In the genomic region with DNA sequence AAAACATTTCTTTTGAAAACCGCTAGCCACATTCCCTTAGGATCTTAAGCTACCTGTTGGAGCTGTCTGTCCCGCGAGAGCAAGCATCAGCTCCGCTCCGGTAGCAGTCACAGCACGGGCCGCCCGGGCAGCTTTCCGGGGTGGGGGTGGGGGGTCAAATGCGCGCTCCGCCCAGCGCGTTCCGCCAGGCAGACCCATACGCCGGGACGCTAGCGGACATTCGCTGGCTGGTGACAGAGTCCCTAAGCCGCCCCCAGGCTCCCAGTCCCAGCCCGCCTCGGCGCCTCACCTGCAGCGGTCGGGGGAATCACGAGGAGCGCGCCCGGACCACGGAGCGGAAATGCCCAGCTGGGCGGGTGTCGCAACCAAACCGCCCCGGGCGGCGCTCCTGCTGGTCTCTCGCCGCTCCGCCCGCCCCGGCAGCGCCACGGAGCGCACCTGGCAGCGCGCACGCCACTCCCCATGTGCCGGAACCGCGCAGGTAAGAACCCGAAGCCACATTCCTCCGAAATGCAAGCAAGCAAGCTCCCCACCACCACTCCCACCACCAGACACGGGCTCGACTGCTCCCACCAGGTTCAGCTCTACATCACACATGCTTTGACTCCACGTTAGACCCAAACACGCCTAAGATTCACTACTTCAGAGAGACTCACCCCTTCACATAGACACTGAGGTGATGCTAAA, we compare ENCODE assay signal across 8 mouse cellular contexts. TPM values are rescaled to one million over a fixed set of nuclear protein-coding genes. Genes with fewer than 3 reads are reported as not detected.
A peak's percentile ranks its signal among the peaks of the same experiment; 100 is the strongest.
DNase-seq lines count a peak whose midpoint lies in the region; ATAC-seq and TF ChIP-seq lines count a peak whose summit lies in the region.

No protein-coding gene starts in this region.

- peaks cover 2 to 7% of the 10 kb centered on the region in 2 experiments; a peak in 3 of 4 replicates for H3K4me1 ChIP-seq in MEL (ENCODE audit: control insufficient read depth in 1 of 2, insufficient read depth in 2 of 2, low read length in 2 of 2)
- H3K4me1 ChIP-seq in forebrain, embryonic 16.5 days (replicated peaks; ENCODE audit: control insufficient read depth, insufficient read depth, low read length), result 0 out of 2 replicates have a peak, but pooled peaks cover 4% of the 10 kb centered on the region
- H3K4me1 ChIP-seq in lung, embryonic 15.5 days, result peaks cover 5% of the 10 kb centered on the region; the same call in 1 of the 2 replicates
- no peaks in the 10 kb centered on the region; the same call in 1 of the 2 replicates for H3K4me1 ChIP-seq in thymus, adult 2 months (replicated peaks; ENCODE audit: control insufficient read depth, insufficient read depth, low read length)

- peaks cover 18% of the 10 kb centered on the region for H3K79me2 ChIP-seq in MEL (ENCODE audit: control insufficient read depth, insufficient read depth, low read length, poor library complexity)

- intact Hi-C loops in heart, postnatal 25 days (cut with DNase I), result no loop called here

- no peaks in the 10 kb centered on the region for H3K27me3 ChIP-seq in MEL (ENCODE audit: control insufficient read depth in 1 of 2, insufficient read depth in 2 of 2, low read length in 2 of 2)
- H3K27me3 ChIP-seq in forebrain, embryonic 16.5 days (replicated peaks; ENCODE audit: control insufficient read depth, insufficient read depth, low read length), result peaks cover 6% of the 10 kb centered on the region; the same call in 1 of the 2 replicates
- H3K27me3 ChIP-seq in lung, embryonic 15.5 days, result no peaks in the 10 kb centered on the region
- H3K27me3 ChIP-seq in thymus, adult 2 months (ENCODE audit: control insufficient read depth, insufficient read depth, low read length), result no peaks in the 10 kb centered on the region

- no peaks in the 10 kb centered on the region for H3K9me3 ChIP-seq in MEL (replicated peaks; ENCODE audit: insufficient read depth, low read length)
- peaks cover 4% of the 10 kb centered on the region; the same call in 1 of the 2 replicates for H3K9me3 ChIP-seq in forebrain, embryonic 16.5 days (ENCODE audit: control insufficient read depth, low read length)
- H3K9me3 ChIP-seq in lung, embryonic 15.5 days, result no peaks in the 10 kb centered on the region

- ATAC-seq in forebrain, embryonic 16.5 days, result peak; percentile 57
- peak; percentile 84 for ATAC-seq in lung, embryonic 15.5 days (ENCODE audit: borderline replicate concordance, extremely low read depth, low FRiP score, low TSS enrichment)

- H3K27ac ChIP-seq in MEL (ENCODE audit: control insufficient read depth, low read depth, low read length), result peak overlapping the region; percentile 61
- no peak overlapping the region for H3K27ac ChIP-seq in forebrain, embryonic 16.5 days (ENCODE audit: low read length)
- H3K27ac ChIP-seq in lung, embryonic 15.5 days, result peak overlapping the region; percentile 56
- H3K27ac ChIP-seq in thymus, adult 2 months (ENCODE audit: control insufficient read depth, insufficient read depth, low read length), result no peak overlapping the region

- WGBS in forebrain, embryonic 16.5 days, result under 1% methylated on average over 58 of the region's 58 CpGs
- WGBS in lung, embryonic 15.5 days, result under 1% methylated on average over 58 of the region's 58 CpGs
- under 1% methylated on average over 58 of the region's 58 CpGs for WGBS in thymus, adult 2 months

- TF ChIP-seq CTCF in MEL (IDR thresholded peaks at IDR 0.05 in 2 of 3, conservative IDR thresholded peaks at IDR 0.05 in 1 of 3; ENCODE audit: control insufficient read depth in 1 of 3, insufficient read depth in 1 of 3, low read depth in 2 of 3, low read length in 3 of 3, poor library complexity in 1 of 3, severe bottlenecking in 1 of 3), result no peak
- TF ChIP-seq CTCF in thymus, adult 2 months (IDR thresholded peaks at IDR 0.05; ENCODE audit: borderline replicate concordance, control insufficient read depth, extremely low read depth, insufficient read depth, low read length, poor library complexity), result no peak; the same call in 1 of the 2 replicates

- peak overlapping the region; percentile 93 for H3K9ac ChIP-seq in MEL (ENCODE audit: control insufficient read depth, low read depth, low read length, poor library complexity, severe bottlenecking)
- H3K9ac ChIP-seq in forebrain, embryonic 16.5 days (replicated peaks; ENCODE audit: low read depth, low read length), result peak overlapping the region; percentile 58
- peak overlapping the region; percentile 56 for H3K9ac ChIP-seq in lung, embryonic 15.5 days

- peak overlapping the region; percentile 85 to 95 for H3K4me3 ChIP-seq in MEL (ENCODE audit: control insufficient read depth in 1 of 2, insufficient read depth in 1 of 2, low read depth in 2 of 2, low read length in 2 of 2)
- H3K4me3 ChIP-seq in forebrain, embryonic 16.5 days (replicated peaks; ENCODE audit: low read length), result peak overlapping the region; percentile 57
- H3K4me3 ChIP-seq in lung, embryonic 15.5 days, result peak overlapping the region; percentile 71
- H3K4me3 ChIP-seq in thymus, adult 2 months (ENCODE audit: control insufficient read depth, insufficient read depth, low read length), result peak overlapping the region; percentile 87

- peak in 1 of 2 experiments; percentile 37; a peak in 2 of 4 replicates for TF ChIP-seq EP300 in MEL (IDR thresholded peaks at IDR 0.05; ENCODE audit: low read depth in 1 of 2, low read length in 2 of 2)

- TF ChIP-seq RAD21 in MEL (IDR thresholded peaks at IDR 0.05; ENCODE audit: low read depth, low read length), result no peak

- H3K36me3 ChIP-seq in MEL (ENCODE audit: control insufficient read depth in 1 of 2, insufficient read depth in 2 of 2, low read length in 2 of 2), result peaks cover 0 to 22% of the 10 kb centered on the region in 2 experiments; a peak in 2 of 4 replicates
- H3K36me3 ChIP-seq in forebrain, embryonic 16.5 days (ENCODE audit: control insufficient read depth, insufficient read depth), result 0 out of 2 replicates have a peak, but pooled peaks cover 2% of the 10 kb centered on the region
- H3K36me3 ChIP-seq in lung, embryonic 15.5 days, result no peaks in the 10 kb centered on the region
- H3K36me3 ChIP-seq in thymus, adult 2 months (ENCODE audit: control insufficient read depth, insufficient read depth, low read length), result no peaks in the 10 kb centered on the region

- peak; percentile 87 for DNase-seq in MEL (ENCODE audit: low read depth, low spot score)
- peak; percentile 83 for DNase-seq in cerebellum, adult 11-12 months
- DNase-seq in heart, postnatal 25 days (ENCODE audit: low spot score), result peak; percentile 24
- DNase-seq in layer of hippocampus, adult 18-20 months (ENCODE audit: low spot score in 2 of 2), result peak; percentile 22 to 58
- DNase-seq in ovary, adult 18-20 months (ENCODE audit: low spot score), result peak; percentile 33
- peak; percentile 64 for DNase-seq in thymus, adult 2 months

- peak; percentile 69 to 74 for TF ChIP-seq POLR2A in MEL (IDR thresholded peaks at IDR 0.05; ENCODE audit: control insufficient read depth in 1 of 2, insufficient read depth in 1 of 2, low read depth in 1 of 2, low read length in 2 of 2, poor library complexity in 1 of 2)
- no peak for TF ChIP-seq POLR2A in thymus, adult 2 months (IDR thresholded peaks at IDR 0.05; ENCODE audit: control insufficient read depth, extremely low read depth, insufficient read depth, low read length, poor library complexity)

- peak overlapping the region; percentile 73 for H3K4me2 ChIP-seq in forebrain, embryonic 16.5 days (ENCODE audit: low read length)
- H3K4me2 ChIP-seq in lung, embryonic 15.5 days, result peak overlapping the region; percentile 93

TF ChIP-seq in MEL, 35 proteins besides CTCF, POLR2A, EP300 and RAD21 (continues in another document):
- TF ChIP-seq BHLHE40 (IDR thresholded peaks at IDR 0.05; ENCODE audit: borderline replicate concordance, low read depth, low read length), result no peak
- TF ChIP-seq KAT2A (conservative IDR thresholded peaks at IDR 0.05; ENCODE audit: low read depth, low read length), result no peak
- TF ChIP-seq POLR2AphosphoS5 (IDR thresholded peaks at IDR 0.05; ENCODE audit: borderline replicate concordance, low read depth, low read length), result no peak
- peak; percentile 34 for TF ChIP-seq TCF12 (IDR thresholded peaks at IDR 0.05; ENCODE audit: low read depth, low read length)
- TF ChIP-seq CHD1 (IDR thresholded peaks at IDR 0.05; ENCODE audit: low read depth, low read length), result no peak
- TF ChIP-seq ELF1 (IDR thresholded peaks at IDR 0.05; ENCODE audit: low read depth, low read length), result peak; percentile 46; the same call in 1 of the 2 replicates
- 0 out of 2 replicates have a peak, but pooled peaks have one; percentile 27 for TF ChIP-seq NRF1 (IDR thresholded peaks at IDR 0.05; ENCODE audit: insufficient read depth, low read depth, low read length, poor library complexity, severe bottlenecking)
- TF ChIP-seq MYB (IDR thresholded peaks at IDR 0.05; ENCODE audit: low read depth, low read length), result no peak
- TF ChIP-seq CHD2 (IDR thresholded peaks at IDR 0.05; ENCODE audit: low read length), result peak; percentile 64
- no peak for TF ChIP-seq ZC3H11A (IDR thresholded peaks at IDR 0.05; ENCODE audit: low read depth, low read length)
- 0 out of 2 replicates have a peak, but pooled peaks have one; percentile 40 for TF ChIP-seq USF1 (IDR thresholded peaks at IDR 0.05; ENCODE audit: low read depth, low read length)
- TF ChIP-seq POLR2AphosphoS2 (IDR thresholded peaks at IDR 0.05; ENCODE audit: low read length), result peak; percentile 45; the same call in 1 of the 2 replicates
- peak; percentile 77 for TF ChIP-seq HCFC1 (IDR thresholded peaks at IDR 0.05; ENCODE audit: low read depth, low read length)
- peak; percentile 74 for TF ChIP-seq MAX (IDR thresholded peaks at IDR 0.05; ENCODE audit: low read length)
- no peak for TF ChIP-seq ZKSCAN1 (IDR thresholded peaks at IDR 0.05; ENCODE audit: low read depth, low read length)
- TF ChIP-seq ETS1 (IDR thresholded peaks at IDR 0.05; ENCODE audit: low read depth, low read length), result 0 out of 2 replicates have a peak, but pooled peaks have one; percentile 30
- TF ChIP-seq GATA1 (IDR thresholded peaks at IDR 0.05; ENCODE audit: low read depth, low read length), result no peak
- TF ChIP-seq GABPA (IDR thresholded peaks at IDR 0.05; ENCODE audit: low read depth, low read length), result no peak
- peak; percentile 70; the same call in 1 of the 2 replicates for TF ChIP-seq MXI1 (IDR thresholded peaks at IDR 0.05; ENCODE audit: low read depth, low read length)
- TF ChIP-seq NELFE (IDR thresholded peaks at IDR 0.05; ENCODE audit: low read depth, low read length), result peak; percentile 75

RNA-seq across cellular contexts. Expression of gene Ggact, which starts 0.6 kb away (rescaled TPM):
- 47.9 and 54.0 TPM in 2 replicates for total RNA-seq in MEL (2012; rRNA removed)
- polyA plus RNA-seq in MEL (2012; ENCODE audit: insufficient read depth in 1 of 2, insufficient read length in 2 of 2, low read depth in 1 of 2, low replicate concordance in 2 of 2, missing spikeins in 1 of 2), result 10 to 100 TPM in 1 of 2 experiments, not detected in 1; 64.8 TPM
- polyA plus RNA-seq in forebrain, embryonic 16.5 days (2015; fragmentation: Nextera tagmentation; extraction: Ambion mirVana), result 6.2 and 6.5 TPM in 2 replicates
- 10 to 100 TPM; 23.8 to 27.1 TPM for total RNA-seq in heart, postnatal 25 days (2021)
- 10 to 100 TPM; 39.1 to 40.5 TPM for total RNA-seq in layer of hippocampus, adult 18-20 months (2021)
- polyA plus RNA-seq in lung, embryonic 15.5 days (2015; fragmentation: Nextera tagmentation; extraction: Ambion mirVana), result 14.1 and 14.7 TPM in 2 replicates
- polyA plus RNA-seq in thymus, adult 2 months (2012; rRNA removed), result 29.2 and 29.4 TPM in 2 replicates

Comparison
In these comparisons a context has a peak if more than half of its experiments do, and no peak if none do; other contexts are left out.
1. DNase-seq: peak in every context shown above with its lines; median percentile 87 in MEL; 83 in cerebellum, adult 11-12 months; 64 in thymus, adult 2 months; 40 in layer of hippocampus, adult 18-20 months; 33 in ovary, adult 18-20 months; 24 in heart, postnatal 25 days.
2. H3K27ac ChIP-seq: peak in MEL (single experiment) and lung, embryonic 15.5 days (single experiment); none in forebrain, embryonic 16.5 days (single experiment) and thymus, adult 2 months (single experiment).
3. Peak in every context shown above with its lines, with median percentiles within 50 percentile points of each other: H3K4me3 ChIP-seq and H3K9ac ChIP-seq.